Mouse (Mus musculus) cerebellum, postnatal 4 days (tissue): Measurements from ENCODE around the gene Amotl1.

Experiments used
- DNase-seq, 2 experiments: peaks; one replicate each; pipeline ENCODE4 v3.0.0; 2022; ENCODE audit warnings: low spot score in 2 of 2, mixed read lengths in 1 of 2

Amotl1 gene

DNA sequence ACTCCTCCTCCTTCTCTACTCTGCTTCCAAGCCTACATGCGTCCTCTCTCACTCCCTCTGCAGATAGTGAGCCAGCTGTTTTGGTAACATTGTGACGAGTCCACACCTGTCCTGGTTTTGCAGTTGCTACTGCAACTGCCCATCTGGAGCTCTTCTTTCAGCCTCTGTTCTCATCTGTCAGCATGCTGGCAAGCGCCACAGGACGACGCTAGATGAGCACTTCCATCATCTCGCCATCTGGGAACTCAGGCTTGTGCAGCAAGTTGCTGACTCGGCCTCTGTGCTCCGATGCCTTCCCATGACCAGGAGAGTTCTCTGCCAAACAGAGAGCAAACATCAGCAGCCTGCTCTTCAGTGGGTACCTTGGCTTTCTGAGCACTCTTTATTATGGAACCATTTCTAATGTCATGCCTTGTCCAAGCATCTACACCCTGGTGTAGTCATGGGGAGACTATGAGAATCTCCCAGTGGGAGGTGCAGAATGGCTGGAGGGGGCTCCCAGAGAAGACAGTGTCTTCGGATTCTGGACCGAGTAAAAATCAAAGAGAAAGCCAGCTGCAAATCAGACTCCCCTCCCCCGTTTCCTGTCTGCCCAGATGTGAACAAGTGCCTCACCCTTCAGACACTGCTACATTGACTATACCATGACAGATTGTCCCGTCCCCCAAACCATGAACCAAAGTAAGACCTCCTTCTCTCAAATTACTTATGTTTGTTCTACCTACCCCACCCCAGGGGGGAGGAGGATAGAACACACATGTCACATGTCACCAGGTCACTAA is 97.1 kb downstream of the Amotl1 start:
- DNase-seq = no peak

- DNase-seq = no peak
Observed at GRCm38 (mm10) chr9:14544034-14544757, 100.7 kb downstream of the Amotl1 start.

DNA sequence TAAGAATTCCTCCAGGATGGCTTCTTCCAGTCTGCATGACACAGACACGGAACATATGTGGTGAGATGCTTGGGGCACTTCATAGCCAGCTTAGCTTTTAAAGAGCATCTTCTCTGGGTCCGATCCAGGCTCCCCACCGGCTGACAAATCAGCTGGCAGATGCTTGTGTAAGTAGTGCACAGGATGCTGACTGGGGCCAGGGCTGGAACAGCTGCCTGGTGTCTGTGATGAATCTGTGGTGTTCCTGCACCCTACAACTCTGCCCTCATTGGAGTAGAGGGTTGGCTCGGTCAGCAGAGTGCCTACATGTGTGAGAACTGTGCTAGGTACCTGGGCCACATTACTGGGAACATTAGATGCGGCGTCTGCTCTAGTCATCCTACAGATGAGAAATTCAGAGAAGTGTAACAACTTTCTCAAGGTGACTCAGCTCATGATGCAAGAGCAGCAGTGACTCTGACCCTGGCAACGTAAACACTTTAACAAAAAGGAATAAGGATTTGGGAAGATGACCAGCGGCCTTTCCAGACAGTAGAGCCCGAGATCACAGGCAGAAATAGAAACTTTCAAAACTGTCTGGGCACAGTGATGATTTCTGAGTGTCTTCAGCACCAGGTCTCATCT is 109.9 kb downstream of the Amotl1 start:
- DNase-seq = peak in 1 of 2 experiments; percentile 25

DNA sequence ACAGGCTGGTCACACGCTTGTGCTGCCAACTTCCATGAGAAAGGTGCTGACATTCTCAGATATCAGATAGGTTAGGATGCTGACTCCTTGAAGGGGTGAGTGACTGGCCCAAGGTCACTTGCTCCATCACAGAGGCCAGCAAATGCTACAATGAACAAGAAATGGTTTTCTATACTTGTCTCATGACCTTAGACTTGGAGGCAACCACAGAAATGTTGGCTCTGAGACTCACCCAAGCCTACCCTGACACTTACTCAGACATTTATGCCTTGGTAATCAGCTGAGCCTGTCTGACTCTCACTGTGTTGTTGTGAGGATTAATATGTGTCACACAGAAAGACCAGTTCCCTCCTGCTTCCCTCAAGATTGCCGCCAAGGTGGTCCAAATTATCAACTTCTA is 111.2 kb downstream of the Amotl1 start:
- no peak for DNase-seq

DNA sequence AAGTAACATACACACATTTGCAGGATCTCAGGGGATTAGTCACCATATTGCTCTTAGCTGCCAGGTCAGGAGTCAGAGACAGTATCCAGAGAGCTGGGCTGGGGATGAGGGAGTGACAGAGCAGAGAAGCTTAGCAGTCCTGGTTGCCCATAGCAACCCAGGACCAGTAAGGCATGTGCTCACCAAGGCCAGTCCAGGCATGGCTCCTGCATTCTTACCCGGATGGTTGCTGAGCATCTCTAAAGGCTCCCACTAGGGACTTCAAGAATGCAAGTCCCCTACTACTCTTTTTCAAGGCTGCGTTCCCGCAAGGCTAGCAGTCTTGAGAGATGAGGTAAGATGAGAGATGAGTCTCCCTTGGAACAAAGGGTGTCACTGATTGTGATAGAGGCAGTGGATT is 112.6 kb downstream of the Amotl1 start:
- DNase-seq = peak in 1 of 2 experiments; percentile 6

GRCm38 (mm10) chr9:14530004-14530403 is 114.9 kb downstream of the Amotl1 start:
- no peak for DNase-seq

DNA sequence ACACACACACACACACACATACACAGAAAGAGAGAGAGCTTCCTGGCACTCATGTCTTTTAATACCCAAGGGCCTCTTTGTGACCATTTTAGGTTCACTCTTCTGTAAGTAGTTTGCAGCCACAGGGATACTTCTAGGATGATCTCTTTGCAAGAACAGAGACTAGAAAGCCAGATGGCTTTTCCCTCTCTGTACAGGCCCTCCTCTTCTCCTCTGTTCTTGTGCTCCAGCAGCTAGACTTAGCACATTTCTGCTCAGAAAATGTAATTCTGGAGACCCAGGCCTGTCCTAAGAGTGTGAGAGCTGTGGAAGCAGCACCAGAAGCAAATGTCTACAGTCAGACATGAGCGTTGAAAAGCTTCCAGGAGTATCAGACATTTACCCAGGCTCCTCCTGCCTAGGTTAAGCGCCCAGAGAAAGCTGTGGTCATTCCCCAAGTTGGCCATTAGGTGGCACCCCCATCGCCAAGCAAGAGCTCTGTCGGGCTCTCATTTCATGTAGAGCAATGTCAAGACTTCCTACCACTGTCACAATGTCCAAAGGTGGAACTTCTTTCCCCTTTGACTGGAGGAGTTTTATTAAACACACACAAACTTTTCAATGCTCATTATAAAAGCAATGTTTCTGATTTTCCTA is 121.3 kb downstream of the Amotl1 start:
- DNase-seq = peak; percentile 68 to 81

GRCm38 (mm10) chr9:14521695-14522094 is 123.2 kb downstream of the Amotl1 start:
- DNase-seq = no peak

DNA sequence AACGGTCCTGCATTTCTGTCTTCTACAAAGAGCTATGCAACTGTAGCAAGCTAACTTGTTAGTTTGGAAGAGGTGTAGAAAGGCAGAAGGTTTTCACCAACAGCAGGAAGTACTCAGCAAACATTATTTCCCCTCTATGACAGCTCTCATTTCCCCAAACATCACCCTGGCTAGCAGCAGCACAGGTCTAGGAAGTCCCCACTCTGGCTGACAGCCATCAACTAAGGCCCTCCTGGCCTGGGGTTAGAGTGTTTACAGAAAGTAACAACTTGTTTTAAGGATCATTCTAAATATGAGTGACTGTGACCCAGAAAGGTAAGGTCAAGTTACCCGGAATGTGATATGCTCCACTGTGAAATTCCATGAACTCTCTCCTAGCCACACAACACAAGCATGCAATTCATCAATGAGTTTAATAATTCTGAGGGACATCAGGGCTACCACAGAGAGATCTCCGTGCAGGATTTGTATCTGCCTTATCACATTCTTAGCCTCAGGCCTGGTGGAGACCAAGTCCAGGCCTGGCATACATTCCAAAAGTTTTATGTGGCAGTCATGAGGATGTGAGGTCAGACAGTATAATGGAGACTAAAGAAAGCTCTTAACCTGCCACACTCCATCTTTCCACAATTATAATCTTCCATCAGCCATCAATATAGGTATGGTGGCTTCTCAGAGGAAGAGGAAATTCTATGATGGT is 123.7 kb downstream of the Amotl1 start:
- no peak for DNase-seq

DNA sequence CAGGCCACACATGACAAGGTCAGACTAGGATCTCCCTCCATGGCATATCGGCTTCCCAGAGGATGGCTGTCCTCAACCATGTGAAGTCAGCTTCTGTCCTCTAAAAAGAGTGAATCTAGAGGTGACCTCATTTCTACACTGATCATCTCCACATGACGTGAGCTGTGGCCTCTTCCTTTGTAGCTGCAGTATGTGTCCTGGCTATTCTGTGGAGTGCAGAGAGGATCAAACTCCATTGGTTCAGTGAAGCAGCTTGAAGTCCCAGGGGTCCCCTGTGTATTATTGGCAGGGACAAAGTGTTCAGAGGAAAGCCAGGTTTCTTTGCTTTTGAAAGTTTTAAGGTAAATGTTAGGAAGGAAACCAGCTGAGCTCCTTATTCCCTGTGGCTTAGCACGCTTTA is 126.8 kb downstream of the Amotl1 start:
- DNase-seq = no peak

GRCm38 (mm10) chr9:14517296-14517695 is 127.6 kb downstream of the Amotl1 start:
- DNase-seq = no peak

DNA sequence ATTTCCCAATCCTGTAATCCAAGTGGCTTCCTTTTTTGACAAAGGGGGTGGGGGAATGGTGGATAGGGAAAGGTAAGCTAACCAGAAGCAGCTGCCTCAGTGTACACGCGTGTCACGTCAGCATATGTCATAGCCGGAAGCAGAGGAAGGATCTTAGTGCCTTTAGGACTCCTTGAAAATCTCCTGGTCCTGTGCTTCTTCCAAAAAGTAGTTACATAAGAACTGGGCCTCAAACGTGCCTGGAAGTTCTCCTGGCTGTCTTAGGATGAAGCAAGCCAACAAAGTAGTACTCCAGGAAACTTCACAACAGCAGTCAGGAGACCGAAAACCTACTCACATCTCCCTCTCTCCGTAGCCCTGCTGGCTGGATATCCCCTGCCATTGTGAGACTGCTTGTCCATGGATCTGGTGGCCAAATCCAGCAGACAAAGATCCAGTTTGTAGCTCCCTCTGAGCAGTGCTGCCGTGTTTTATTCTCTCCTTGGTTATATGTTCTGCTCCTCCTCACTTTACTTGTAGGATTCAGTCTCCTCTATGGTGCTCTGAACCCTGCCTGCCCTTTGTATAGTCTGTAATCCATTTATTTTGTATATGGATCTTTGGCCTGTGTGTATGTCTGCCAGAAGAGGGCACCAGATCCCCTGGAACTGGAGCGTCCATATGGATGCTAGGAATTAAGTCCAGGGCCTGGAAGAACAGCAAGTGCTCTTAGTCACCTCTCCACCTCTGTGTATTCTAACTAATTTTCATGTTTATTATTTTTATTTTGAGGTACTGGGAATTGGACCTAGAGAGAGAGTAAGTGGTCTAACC is 132.0 kb downstream of the Amotl1 start:
- DNase-seq = peak in 1 of 2 experiments; percentile 43

DNA sequence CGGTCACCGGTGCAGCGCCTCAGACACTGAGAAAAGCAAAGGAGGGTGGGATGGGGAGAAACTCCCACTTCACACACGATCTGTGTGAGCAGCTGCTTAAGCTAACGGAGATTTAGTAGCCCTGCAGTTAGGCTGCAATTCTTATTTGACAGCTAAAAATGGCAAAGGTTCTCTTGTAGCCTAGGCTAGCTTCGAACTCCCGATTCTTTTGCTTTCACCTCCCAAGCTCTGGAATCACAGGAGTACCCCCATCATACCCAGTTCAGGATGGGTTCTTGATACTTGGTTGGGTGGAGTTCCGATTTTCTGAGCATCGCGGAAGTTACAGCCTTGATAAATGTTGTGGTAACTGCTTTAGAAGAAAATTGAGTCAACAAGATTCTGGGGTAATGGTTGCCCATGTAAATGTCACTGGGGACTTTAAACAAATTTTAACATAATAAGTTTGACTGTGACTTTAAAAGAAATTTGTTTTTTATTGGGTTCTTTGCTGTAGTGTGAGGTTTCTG is 143.9 kb downstream of the Amotl1 start:
- DNase-seq = no peak

- peak; percentile 82 to 90 for DNase-seq
Observed at GRCm38 (mm10) chr9:14500023-14500915, 144.6 kb downstream of the Amotl1 start, which contains the start of the genes Kdm4d and Cwc15. Gene Kdm4d, minus strand, starts transcription at chr9:14500482. Gene Cwc15, plus strand, starts transcription at chr9:14500617.

GRCm38 (mm10) chr9:14498896-14499705 is 145.8 kb downstream of the Amotl1 start:
- no peak for DNase-seq
